Mouse (Mus musculus) embryonic fibroblast, embryonic 13.5 days (primary cell): Measurements from ENCODE around the gene Vmn1r9.

Source experiments
- CTCF ChIP-seq: IDR thresholded peaks from 2 replicates; pipeline ENCODE4 v1.5.1; 2011; ENCODE audit warnings: mild to moderate bottlenecking, control low read depth, low read length, moderate library complexity, borderline replicate concordance; ENCODE audit not compliant: insufficient read depth
- POLR2A ChIP-seq: IDR thresholded peaks from 2 replicates; pipeline ENCODE4 v1.6.1; 2011; ENCODE audit warnings: low read depth, mild to moderate bottlenecking, control low read depth, low read length, moderate library complexity

DNA sequence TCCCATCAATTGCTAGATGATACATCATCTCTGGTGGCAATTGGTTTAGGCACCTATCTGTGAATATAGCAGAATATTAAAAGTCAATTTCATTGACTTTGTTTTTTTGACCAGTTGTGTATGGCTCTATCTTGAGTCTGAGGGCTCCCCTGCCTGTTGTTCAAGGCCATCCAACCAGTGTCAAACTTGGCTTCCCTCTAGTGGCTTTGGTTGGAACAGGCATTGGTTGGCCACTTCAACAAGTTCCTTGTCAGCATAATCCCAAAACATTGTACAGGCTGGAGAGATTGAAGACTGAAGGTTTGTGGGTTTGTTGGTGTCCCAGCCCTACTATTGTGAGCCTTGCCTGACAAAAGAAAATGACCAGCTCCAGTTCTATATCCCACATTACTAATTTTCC lies 2.9 kb upstream of the Vmn1r9 start:
- TF ChIP-seq POLR2A: no peak
- no peak for TF ChIP-seq CTCF
